Mouse (Mus musculus): ENCODE results near the gene Pphln1.
A peak's percentile ranks its signal among the peaks of the same experiment; 100 is the strongest.
"Not testable (repeated sequence)": the region's sequence is repeated elsewhere in the genome, so short reads cannot be mapped to it uniquely, and the experiment has no call there.

Pphln1 gene

DNA sequence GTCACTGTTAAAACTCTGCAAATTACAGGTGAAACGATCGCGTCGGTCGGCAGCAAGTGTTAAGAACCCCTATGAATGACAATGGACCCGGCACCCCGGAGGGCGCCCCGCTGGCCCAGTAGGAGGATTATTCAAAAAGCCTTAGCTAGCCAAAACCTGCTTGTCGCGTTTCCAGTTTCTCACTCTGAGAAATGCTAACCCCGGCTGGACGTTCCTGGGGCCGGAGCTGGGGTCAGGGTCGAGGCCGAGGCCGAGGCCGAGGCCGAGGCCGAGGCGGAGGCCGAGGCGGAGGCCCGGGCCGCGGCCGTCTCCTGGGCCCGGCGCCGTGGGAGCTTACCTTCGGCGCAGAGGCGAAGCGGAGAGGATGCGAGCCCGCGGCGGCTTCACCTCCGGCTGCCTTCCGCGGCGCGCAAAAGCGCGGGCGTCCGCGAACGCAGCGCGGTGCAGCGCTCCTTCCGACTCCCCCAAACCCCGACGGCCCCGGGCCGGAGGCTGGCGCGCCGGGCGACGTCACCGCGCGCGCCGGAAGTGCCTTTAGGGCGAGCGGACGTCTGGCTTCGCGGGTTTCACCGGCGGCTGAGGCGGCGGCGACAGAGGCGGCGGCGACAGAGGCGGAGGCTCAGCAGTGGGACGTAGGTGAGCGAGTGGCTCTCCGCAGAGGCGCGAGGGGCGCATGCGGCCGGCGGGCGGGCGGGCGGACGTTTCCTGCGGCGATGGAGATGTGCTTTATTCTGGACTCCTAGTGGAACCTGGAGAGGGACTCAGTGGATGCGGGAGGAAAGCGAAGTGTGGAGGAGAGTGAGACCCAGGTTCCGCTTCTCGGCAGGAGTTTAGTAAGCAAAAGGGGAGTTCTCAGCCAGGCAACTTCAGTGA, at the start of gene Pphln1, which contains the start of gene Zcrb1:
Gene Pphln1 (plus strand): TSS at position 525 of the 873 bp plus-strand sequence.
Gene Zcrb1 (minus strand): TSS at position 509 of the 873 bp plus-strand sequence.
- peak; percentile 53 to 74 for DNase-seq (ENCODE audit: low spot score in 2 of 2)

DNA sequence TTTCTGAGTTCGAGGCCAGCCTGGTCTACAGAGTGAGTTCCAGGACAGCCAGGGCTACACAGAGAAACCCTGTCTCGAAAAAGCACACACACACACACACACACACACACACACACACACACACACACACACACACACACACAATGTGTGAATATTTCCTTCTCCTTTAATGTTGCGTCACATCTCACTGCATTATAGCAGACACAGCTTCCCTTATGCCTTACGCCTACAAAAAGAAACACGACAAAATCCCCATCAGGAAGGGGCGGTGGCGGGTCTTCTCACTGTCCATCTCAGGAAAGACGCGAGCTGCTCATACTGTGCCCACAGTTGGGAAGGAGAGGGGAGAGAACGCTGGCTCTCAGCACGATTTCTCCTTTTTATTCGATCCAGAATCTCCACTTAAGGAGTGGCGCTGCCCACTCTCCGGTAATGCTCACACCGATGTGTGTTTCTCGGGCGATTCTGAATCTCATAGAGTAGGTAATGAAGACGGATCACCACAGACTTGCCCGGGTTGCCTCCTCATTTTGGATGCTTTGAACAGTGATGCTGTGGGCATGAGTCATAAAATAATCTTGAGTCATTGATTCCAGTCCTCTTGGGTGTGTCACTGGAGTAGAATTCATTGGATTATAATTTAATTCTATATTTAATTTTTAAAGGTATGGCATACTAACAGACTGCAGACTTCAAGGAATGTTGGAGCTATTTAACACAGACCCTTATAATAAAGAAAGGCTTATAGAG, 39.6 kb upstream of the Pphln1 start:
- DNase-seq (ENCODE audit: low spot score in 2 of 2), result no peak

DNA sequence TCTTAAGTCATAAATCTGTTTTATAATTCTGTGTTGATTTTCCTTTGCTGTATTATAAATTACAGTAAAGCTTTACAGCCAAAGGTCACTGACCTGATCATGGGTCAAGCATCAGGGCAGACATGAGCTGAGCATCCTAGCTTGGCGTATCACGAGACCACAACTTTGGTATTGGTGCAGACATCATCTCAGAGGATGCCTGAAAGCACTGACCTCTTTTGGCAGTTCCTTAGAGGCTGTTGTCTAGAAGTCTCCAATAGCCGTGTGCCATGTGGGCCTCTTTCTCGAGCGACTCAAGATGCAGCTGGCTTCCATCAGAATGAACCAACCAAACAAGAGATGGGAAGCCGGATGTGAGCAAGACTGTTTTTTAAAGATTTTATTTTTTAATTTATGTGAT, 32.6 kb upstream of the Pphln1 start:
- no peak for DNase-seq (ENCODE audit: low spot score in 2 of 2)

DNA sequence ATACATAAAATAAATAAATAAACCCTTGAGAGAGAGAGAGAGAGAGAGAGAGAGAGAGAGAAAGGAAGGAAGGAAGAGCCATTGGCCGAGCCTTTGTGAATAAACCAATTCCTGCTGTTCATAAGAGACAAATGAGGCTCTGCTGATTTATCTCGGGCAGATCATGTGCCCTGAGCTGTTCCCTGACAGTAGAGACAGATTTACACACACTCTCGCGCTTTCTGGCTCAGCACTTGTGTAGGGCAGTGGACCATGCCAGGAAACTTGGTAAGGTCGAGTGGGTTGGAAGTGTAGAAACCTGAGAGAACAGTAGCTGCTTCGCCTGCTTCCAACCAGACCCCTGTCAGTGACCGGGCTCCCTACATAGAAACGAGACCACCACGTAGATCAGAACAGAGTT, 29.6 kb upstream of the Pphln1 start:
- no peak for DNase-seq (ENCODE audit: low spot score in 2 of 2)

DNA sequence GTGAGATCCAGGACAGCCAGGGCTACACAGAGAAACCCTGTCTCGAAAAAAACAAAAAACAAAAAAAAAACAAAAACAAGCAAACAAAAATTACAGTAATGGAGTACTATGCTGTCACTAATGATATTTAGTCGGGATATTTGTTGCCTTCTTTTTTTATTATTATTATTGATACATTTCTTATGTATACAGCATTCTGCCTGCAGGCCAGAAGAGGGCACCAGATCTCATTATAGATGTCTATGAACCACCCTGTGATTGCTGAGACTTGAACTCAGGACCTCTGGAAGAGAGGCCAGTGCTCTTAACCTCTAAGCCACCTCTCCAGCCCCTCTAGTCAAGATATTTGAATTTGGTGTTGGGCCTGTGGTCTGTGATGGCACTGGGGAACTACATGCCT, 26.3 kb upstream of the Pphln1 start:
- DNase-seq (ENCODE audit: low spot score in 2 of 2), result no peak

DNA sequence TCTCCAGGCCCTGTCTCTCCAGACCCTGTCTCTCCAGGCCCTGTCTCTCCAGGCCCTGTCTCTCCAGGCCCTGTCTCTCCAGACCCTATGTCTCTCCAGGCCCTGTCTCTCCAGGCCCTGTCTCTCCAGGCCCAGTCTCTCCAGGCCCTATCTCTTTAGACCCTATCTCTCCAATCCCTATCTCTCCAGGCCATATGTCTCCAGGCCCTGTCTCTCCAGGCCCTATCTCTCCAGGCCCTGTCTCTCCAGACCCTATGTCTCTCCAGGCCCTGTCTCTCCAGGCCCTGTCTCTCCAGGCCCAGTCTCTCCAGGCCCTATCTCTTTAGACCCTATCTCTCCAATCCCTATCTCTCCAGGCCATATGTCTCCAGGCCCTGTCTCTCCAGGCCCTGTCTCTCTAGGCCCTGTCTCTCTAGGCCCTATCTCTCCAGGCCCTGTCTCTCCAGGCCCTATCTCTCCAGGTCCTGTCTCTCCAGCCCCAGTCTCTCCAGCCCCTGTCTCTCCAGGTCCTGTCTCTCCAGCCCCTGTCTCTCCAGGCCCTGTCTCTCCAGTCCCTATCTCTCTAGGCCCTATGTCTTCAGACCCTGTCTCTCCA, 25.5 kb upstream of the Pphln1 start:
- DNase-seq (ENCODE audit: low spot score in 2 of 2), result not testable (repeated sequence)

DNA sequence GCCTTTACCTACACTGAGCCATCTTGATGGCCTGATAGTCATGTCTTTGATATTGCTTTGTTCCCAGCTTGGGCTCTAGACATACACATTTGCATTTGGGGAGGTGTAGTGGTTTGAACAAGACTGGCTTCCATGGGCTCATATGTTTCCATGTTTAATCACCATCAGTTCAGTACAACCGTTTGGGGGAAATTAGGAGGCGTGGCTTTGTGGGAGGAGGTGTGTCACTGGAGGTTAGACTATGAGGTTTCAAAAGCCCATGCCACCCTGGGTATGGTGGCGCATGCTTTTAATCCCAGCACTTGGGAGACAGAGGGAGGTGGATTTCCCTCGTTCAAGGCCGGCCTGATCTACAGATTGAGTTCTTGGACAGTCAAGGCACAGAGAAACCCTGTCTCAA, 22.5 kb upstream of the Pphln1 start:
- no peak for DNase-seq (ENCODE audit: low spot score in 2 of 2)

DNA sequence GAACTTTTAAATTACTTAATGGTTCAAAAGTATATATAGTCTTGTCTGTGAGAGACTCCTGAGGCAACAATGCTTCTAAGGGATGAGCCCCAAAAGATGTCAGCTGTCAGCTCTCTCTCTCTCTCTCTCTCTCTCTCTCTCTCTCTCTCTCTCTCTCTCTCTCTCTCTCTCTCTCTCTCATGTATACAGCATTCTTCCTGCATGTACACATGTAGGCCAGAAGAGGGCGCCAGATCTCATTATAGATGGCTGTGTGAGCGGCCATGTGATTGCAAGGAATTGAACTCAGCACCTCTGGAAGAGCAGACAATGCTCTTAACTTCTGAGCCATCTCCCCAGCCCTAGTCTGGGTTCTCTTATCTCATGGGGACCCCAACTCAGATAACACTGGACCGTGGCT, 19.0 kb upstream of the Pphln1 start:
- DNase-seq (ENCODE audit: low spot score in 2 of 2), result no peak

DNA sequence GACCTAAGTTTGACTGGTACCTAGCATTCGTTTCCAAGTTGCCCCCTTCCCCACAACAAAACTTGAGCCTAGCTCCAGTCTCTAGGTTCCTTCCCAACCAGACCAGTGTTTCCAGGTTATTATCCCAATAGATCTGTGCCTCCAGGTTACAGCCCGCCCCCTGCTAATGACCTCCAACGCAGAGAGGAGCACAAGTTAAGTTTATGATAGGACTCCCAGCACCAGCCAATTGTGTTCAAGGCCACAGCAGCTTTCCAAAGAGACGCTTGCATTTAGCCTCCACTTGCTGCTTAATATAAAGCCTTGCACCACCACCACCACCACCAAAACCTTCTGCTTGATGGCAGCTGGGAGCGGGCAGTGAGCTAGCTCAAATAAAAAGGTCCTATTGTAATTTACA, 16.8 kb upstream of the Pphln1 start:
- no peak for DNase-seq (ENCODE audit: low spot score in 2 of 2)

DNA sequence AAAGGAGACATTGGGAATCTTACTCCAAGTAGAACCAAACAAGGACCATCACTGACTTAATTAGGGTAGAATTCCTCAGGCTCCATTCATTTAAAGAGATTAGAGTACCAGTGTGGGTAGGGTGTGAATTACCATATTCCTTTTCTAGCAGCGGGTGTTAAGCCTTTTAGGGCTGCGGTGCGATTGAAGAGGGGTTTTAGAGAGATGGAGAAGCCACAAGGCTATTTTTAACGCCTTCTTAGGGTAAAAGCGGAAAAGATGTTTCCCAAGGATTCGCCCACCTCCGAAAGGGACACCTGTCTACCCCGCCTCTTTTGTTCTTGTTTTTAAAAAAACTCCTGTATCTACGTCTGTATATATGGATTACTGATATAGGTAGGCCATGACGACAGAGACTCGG, 881 bp upstream of the Pphln1 start:
- no peak for DNase-seq (ENCODE audit: low spot score in 2 of 2)

DNA sequence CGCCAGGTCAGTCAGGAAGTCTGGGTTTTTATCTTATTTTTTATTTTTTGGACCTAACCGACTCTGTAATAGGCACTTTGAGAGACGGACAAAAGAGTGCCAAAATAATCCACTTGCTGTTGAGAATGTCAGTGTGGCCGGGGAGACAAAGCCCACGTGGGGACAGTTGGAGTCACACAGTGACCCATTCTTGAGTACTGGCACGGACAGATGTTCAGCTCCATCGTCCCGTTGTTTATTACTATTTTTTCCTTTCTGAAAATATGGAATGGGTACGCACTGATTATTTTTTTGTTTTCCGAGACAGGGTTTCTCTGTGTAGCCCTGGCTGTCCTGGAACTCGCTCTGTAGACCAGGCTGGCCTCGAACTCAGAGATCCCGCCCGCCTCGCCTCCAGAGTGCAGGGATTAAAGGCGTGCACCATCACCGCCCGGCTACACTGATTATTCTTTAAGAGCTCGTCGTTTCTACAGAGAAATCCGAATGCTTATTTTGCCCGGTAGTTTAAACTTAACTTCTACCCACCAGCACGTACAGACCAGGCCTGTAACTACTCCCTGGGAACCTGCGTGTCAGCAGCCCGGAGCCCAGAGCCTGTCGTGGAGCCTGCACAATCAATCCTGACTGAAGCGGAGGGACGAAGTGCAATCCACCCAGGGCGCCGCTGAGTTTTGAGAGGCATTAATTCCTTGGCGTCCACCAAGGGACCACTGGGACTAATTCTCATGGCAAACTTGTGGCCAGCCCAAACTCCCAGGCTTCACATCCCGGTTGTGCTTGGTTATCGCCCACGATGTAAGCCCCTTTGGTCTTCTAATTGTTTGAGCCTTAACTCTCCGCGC, 770 bp downstream of the Pphln1 start:
- DNase-seq (ENCODE audit: low spot score in 2 of 2), result no peak

DNA sequence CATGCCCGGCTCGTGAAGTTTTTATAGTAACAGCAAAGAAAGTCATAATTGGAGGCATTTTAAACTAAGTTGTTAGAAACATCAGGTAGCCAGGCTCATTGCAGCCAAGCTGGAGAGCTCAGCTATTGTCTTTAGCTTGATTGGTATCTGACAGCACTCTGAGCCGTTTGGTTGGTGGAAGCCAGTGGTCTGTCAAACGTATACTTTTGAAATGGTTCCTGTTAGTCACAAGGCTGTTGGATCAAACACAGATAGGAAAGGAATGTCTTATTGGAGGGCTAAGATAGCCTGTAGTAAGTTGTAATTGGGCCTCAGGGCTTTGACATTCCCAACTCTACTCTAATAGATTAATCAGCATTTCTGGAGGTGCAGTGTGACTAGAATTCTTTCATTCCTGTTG, 3.3 kb downstream of the Pphln1 start:
- DNase-seq (ENCODE audit: low spot score in 2 of 2), result no peak

DNA sequence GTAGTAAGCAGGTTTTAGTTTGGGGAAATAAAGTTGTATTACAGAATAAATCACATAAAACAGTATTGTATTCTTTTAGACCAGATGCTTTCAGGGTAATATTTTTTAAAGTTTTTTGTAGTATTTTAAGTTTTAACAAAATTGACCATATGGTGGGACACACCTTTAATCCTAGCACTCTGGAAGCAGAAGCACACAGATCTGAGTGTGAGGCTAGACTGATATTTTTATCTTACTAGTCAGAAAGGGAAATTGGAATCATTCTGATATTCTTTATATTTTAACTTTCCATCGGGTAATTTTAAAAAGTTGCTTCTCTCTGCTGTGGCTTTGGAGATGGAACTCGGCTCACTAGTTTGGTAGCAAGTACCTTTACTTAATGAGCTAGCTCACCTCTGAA, 4.6 kb downstream of the Pphln1 start:
- DNase-seq (ENCODE audit: low spot score in 2 of 2), result no peak

DNA sequence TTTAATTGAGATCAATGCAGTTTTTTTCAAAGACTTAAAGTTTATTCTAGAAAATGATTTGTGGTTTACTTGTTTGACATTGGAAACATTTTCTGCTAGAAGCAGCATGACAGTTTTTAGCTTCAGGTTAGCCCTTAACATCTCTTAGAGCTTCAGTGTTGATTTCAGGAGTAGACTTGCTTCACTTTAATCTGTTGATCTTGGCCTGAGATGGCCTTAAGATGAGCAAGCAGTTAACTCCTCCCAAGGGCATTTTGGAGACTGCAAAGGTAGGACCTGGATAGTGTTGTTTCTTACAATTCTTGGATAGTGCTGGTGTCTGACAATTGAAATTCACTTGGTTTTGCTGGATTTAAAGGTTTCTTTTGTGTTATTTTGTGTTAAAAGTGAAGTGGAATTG, 6.7 kb downstream of the Pphln1 start:
- DNase-seq (ENCODE audit: low spot score in 2 of 2), result no peak

DNA sequence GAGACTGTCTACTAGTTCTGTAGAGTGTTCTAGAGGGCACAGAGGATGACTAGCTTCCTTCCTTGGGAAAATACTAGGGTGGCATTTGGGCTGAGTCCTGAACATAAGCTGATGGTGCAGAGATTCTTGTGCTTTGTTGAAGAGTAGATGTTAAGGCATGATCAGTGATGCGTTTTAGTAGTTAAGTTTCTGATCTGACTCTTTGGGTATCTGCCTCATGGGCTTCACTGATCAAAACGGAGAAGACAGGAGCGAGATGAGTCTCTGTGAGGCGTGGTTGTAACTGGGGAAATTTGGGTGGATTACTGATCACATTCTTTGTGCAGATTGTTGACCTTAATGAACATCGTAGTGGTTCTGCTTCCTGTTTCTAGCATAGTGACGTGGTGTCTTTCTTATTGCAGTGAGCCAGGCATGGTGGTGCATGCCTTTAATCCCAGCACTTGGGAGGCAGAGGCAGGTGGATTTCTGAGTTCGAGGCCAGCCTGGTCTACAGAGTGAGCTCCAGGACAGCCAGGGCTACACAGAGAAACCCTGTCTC, 7.4 kb downstream of the Pphln1 start:
- DNase-seq (ENCODE audit: low spot score in 2 of 2), result no peak

DNA sequence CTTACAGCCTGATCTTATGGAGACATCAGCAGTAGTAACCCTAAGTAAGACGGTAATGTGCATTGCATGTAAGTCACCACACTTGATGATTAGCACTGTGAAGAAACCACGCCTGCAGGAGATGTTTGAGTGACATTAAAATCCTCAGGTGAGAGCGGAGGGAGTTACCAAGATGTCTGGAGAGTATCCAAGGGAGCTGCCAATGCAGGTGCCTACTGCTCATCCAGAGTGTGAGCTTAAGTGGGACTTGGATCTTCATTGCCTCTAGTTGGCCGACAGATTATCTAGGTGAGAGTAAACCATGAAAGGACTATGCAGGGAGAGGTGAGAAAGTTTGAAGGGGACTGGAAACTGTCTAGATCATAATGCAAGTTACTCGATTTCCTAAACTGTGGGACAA, 8.3 kb downstream of the Pphln1 start:
- no peak for DNase-seq (ENCODE audit: low spot score in 2 of 2)

DNA sequence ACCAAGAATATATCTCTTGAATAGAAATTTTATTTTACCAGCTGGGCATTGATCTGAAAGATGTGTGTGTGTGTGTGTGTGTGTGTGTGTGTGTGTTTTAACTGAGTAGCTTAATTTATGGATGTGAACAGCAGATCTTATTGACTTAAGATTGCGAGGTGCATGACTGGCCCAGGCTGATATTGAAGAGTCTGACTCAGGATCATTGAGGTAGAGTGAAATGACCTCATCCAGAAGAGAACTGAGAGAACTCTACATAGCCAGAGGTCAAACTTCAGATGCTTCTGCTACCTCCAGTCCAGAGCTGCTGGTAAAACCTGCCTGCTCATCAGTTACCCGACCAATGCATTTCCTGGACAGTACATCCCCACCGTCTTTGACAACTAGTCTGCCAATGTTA, 14.3 kb downstream of the Pphln1 start:
- DNase-seq (ENCODE audit: low spot score in 2 of 2), result no peak

DNA sequence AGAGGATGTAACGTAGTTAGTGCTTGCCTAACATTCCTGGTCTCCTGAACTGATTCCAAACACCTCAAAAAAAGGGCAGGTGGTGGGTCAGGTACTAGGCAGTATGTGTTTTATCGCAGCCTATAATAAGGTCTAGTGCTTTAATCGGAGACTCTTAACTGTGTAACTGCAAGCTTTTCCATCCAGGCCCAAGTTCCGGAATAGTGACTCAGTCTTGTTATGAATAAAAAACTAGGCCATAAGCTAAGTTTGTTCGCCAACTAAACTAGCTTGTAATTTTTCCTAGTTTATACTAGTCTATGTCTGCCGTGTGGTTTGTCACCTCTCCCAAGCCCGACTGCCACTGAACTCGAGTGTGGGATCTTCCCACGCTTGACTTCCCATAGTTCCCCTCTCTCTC, 16.3 kb downstream of the Pphln1 start:
- DNase-seq (ENCODE audit: low spot score in 2 of 2), result no peak

DNA sequence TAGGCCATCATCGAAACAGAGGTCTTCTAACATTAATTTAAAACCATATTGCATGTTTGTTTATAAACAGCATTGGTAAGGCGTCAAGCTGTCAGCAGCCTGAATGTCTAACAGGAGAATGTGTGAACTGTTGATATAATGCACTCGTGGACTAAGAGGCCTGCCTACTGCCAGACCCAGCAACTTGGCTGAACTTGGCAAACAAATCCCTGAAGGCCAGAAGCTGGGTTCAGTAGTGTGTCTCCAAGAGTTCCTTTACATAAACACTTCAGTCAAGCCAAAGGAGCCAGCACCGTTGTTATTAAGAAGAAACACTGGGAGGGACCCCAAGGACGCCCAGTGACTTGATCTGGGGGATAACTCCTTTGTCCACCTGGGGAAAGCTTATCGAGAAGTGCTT, 18.1 kb downstream of the Pphln1 start:
- DNase-seq (ENCODE audit: low spot score in 2 of 2), result no peak

DNA sequence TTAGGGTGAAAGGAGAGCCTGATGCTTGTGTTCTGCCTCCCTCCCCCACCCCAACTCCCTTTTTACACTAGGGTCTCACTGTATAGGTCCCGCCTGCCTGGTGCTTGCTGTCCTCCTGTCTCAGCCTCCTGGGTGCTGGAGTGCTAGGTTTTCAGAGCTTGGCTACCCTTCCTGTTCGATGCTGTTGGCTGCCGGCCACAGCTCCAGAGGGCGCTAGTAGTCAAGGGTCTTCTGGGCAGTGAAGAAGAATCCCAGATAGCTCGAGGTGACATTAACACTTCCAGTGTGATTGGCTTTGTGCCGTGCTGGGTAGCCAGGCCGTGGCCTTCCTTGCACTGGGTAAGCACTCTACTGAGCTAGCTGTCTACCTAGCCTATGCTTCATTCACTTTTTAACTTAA, 22.4 kb downstream of the Pphln1 start:
- no peak for DNase-seq (ENCODE audit: low spot score in 2 of 2)

DNA sequence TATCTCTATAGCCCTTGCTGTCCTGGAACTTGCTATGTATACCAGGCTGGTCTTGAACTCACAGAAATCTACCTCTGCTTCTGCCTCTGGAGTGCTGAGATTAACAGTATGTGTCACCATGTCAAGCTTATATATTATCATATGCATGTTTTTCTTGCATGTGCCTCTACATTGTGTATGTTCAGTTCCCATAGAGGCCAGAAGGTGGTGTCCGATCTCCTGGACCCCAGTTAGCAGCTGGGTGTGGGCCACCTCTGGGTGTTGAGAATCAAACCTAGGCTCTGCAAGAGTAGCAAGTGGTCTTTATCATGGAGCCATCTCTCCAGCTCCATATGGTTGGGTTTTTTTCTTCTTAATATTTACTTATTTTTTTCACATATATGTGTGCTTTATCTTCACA, 24.4 kb downstream of the Pphln1 start:
- no peak for DNase-seq (ENCODE audit: low spot score in 2 of 2)

DNA sequence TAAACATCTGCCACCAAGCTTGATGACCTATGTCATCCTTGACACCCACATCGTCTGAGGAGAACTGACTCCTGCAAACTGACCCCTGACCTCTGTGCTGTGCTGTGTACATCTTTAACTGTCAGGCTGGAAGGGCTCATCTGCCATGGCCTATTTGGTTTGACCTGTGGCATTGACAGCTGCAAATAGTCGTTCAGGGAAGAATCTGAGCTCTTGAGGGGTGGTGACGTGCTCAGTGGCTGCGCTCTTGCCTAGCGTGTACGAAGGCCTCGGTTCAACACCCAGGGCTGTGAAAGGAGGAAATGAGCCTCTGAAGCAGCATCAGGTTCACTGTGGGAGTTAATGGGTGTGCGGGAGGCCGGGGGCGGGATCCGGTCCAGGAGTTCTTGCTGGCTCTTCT, 35.7 kb downstream of the Pphln1 start:
- no peak for DNase-seq (ENCODE audit: low spot score in 2 of 2)

All from left cerebral cortex, adult 9 months (tissue).